Mouse (Mus musculus): ENCODE results near the gene Fam76a. TPM values are rescaled to one million over a fixed set of nuclear protein-coding genes. Genes with fewer than 3 reads are reported as not detected.

Gene Fam76a
- polyA plus RNA-seq (2012; rRNA removed), result 11.4 and 14.2 TPM in 2 replicates

GRCm38 (mm10) chr4:132922558-132923008 is at the start of gene Fam76a:
TSS of gene Fam76a (minus strand) at chr4:132922558.

GRCm38 (mm10) chr4:132884064-132884843 is 38.1 kb downstream of the Fam76a start, which contains the start of gene Stx12:
TSS of gene Stx12 (minus strand) at chr4:132884509.

Other genes with a start within 250 kb of the Fam76a start
- gene Xkr8, start 190.0 kb downstream of the Fam76a start, polyA plus RNA-seq (2012; rRNA removed), result 12.8 and 13.8 TPM in 2 replicates
- gene Smpdl3b, start 165.3 kb downstream of the Fam76a start, polyA plus RNA-seq (2012; rRNA removed), result 50.0 and 79.8 TPM in 2 replicates
- gene Rpa2, start 154.2 kb downstream of the Fam76a start, polyA plus RNA-seq (2012; rRNA removed), result 16.6 and 22.2 TPM in 2 replicates
- gene Themis2, start 126.2 kb downstream of the Fam76a start, polyA plus RNA-seq (2012; rRNA removed), result 4.1 and 4.5 TPM in 2 replicates
- 28.8 and 38.3 TPM in 2 replicates for gene Ppp1r8, start 79.4 kb downstream of the Fam76a start, polyA plus RNA-seq (2012; rRNA removed)
- 14.7 and 15.3 TPM in 2 replicates for gene Stx12, start 38.0 kb downstream of the Fam76a start, polyA plus RNA-seq (2012; rRNA removed)
- gene Fgr, start 51.5 kb upstream of the Fam76a start, polyA plus RNA-seq (2012; rRNA removed), result 1.9 and 2.1 TPM in 2 replicates
- gene Ahdc1, start 88.7 kb upstream of the Fam76a start, polyA plus RNA-seq (2012; rRNA removed), result 61.3 and 61.6 TPM in 2 replicates
- gene Wasf2, start 207.9 kb upstream of the Fam76a start, polyA plus RNA-seq (2012; rRNA removed), result 60.3 and 80.2 TPM in 2 replicates